Mouse (Mus musculus) cerebellum, adult 2 months (tissue): ENCODE measurements around the gene Ror2.

Source experiments
- CTCF ChIP-seq: fragments of 200-500 bp; IDR thresholded peaks from 2 replicates; pipeline ENCODE4 v1.5.1; 2011; ENCODE audit warnings: low read depth, mild to moderate bottlenecking, control low read depth, low read length, moderate library complexity, borderline replicate concordance; ENCODE audit not compliant: insufficient read depth
- POLR2A ChIP-seq: fragments of 200-500 bp; IDR thresholded peaks from 2 replicates; pipeline ENCODE4 v1.6.1; 2011; ENCODE audit warnings: low read length, control low read depth, borderline replicate concordance; ENCODE audit not compliant: insufficient read depth

DNA sequence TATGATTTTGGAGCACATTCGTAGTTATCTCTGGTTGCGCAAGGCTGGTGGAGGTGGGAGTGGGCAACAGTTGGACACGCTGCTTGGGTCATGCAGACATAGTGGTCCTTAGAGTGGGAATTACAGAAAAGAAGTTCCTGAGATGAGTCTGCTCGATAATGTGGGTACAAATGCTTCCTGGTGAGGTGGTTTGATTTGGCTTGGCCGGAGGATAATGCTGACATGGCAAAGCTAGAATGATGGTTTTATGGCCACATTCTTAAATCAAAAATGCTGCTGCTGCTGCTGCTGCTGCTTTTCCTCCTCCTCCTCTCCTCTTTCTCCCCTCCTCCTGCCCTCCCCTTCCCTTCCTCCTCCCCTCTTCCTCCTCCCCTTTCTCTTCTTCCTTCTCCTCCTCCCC lies 24.5 kb upstream of the Ror2 start:
- TF ChIP-seq CTCF (no peak), POLR2A (no peak)
